Mouse (Mus musculus) adipocyte (in vitro differentiated cells): ENCODE measurements around the gene Carhsp1.

ENCODE experiments used
- DNase-seq: peaks from one replicate; pipeline ENCODE4 v3.0.0-alpha.2; 2016; ENCODE audit warnings: low spot score

The Carhsp1 gene

DNA sequence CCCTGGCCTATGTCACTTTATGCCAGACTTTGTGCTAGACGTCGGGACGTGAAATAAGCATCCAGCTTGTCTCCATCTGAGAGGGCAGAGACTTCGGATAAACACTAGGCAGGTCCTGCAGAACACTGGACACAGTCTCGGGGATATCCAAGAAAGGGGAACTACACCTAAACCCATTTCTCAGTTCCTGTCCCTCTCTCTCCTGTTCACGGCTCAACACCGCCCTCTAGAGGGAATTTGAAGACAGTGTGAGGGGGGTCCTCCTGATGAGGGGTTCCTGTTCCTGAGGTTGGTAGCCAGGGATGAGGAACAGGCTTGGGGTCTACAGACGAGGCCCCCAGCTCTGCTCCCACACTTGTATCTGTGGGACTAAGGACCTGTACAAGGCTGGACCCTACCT lies 2.2 kb upstream of the Carhsp1 start:
- peak; percentile 74 for DNase-seq

DNA sequence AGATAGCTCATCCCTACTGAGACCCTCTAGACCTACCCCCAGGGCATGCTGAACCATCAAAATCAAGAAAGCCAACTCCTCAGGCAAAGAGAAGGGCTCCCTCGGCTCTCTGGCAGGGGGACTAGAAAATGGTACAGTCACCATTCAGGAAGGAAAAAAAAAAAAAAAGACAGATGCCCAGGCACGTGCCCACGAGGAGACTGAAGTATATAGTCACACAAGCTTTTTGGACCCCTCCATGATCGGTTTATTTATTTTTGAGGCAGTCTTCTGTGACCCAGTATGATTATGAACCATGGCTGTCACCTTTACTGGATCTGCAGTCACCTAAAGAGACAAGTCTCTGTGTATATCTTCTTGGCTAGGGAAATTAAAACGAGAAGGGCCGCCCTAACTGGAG lies 1.4 kb upstream of the Carhsp1 start:
- DNase-seq: no peak

DNA sequence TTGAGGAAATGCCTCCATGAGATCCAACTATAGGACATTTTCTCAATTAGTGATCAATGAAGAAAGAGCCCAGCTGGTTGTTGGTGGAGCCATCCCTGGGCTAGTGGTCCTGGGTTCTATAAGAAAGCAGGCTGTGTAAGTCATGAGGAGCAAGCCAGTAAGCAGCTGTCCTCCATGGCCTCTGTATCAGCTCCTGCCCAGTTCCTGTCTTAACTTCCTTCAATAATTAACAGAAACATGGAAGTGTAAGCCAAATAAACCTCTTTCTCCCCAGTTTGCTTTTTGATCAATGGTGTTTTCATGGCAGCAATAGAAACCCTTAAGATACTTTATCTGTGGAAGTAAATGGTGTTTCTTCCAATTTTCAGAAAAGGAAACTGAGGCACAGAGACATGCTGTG lies 856 bp upstream of the Carhsp1 start:
- no peak for DNase-seq

DNA sequence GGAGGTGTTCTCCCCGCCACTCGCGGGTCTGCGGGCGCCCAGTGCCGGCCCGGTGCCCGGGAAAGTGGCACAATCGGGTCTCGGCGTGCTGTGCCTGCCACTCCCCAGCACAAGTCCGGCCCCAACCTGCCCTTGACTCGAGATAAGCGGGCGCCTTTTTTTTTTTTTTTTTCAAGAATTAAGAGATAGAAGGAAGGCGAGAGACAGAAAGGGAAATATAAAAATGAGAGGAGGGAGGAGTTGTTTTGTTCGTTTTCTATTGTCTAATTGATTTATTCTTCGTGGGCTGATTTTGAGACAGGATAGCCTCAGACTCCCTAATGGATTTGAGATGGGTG lies 364 bp upstream of the Carhsp1 start:
- DNase-seq: no peak

DNA sequence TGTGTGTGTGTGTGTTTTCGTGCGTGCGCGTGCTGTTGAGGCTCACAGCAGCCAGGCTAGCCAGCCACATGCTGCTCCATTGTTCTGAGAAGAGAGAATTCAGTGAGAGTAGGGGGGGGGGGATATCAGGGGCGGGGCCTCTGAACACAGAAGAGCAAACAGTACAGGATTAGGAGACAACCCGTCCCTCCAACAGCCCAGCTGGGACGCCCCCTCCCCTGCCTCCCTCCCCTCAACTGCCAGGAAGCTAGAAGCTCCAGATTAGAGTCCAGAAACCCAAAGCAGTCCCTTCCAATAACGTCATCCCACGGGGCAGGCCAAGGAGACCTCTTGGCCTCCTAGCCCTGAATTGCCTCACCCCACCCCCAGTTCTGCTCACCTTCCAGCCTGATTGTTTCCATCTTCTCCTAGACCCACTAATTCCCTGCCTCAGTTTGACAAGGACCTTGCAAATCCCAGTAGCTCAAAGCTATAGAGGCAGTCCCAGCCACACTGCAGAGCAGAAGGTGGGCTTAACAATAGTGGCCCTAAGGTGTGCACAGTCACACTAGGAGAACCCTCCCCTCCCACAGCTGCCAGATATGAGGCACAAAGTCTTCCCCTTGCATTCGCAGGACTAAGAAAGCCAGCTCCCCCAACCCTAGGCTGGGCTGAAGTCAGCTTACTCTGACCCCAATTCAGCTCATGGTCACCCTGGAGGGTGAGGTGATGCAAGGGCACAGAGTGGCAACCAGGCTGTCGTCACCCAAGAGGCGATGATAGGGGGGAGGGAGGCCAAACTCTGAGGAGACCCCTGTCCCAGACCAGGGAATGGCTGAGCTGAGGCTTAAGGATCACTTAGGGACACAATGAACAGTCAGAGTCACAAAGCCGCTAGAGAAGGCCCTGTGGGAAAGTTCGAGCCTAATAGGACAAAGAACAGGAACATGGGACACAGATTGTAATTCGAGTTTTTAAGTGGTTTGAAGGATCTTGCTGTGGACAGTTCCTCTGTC lies 1.6 kb downstream of the Carhsp1 start:
- peak; percentile 72 for DNase-seq

DNA sequence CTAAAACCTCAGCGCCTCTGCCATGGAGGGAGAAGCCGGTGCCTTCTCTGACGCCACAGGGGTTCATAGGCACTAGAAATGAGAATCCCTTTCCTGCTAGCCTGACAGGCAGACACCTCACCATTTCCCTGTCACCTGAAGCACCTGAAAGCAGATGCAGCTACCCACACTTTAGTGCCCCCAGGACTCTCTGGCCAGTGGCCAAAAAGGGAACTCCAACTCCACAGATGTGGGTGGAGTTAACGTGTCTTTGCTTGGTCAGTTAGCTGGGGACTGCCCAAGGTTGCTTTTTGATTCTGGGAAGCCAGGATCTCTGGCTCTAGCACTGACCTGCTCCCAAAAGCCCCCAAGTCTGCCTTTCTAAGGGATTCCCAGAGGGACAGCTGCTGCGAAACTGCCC lies 2.5 kb downstream of the Carhsp1 start:
- peak; percentile 34 for DNase-seq

DNA sequence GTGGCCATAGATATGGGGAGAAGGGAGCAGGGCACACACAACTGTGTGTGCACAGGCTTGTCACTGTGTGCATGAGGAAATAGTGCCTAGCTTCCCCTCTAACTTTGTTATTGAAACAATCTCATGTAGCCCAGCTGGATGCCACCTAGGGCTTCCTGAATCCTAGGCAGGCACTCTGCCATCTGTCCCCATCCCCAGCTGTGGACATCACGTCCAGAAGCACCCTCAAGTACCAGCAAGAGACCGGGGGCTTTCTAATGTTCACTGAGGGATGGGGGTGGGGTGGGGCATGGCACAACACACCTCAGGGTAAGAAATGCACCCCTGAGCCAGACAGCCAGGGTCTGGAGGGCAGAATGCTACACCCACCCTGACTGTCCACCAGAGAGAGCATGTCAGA lies 3.6 kb downstream of the Carhsp1 start:
- no peak for DNase-seq

DNA sequence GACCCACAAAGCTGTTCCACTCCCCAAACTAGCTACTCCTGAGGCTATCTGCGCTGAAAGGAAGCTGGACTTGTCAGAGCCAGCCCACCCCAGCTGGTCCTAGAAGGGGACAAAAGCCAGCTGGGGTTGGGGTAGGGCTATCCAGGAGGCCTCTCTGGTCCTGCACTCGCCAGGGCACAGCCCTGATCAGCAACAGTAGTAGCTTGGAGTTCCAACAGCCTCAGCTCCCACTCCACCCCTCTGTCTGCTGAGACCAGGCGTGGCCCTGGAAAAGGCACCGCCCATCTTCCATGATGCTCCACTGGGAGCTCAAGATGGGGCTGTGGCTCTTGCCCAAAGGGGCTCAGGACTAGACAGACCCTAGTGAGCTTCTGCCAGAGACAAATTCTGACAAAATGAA lies 4.1 kb downstream of the Carhsp1 start:
- DNase-seq: no peak

DNA sequence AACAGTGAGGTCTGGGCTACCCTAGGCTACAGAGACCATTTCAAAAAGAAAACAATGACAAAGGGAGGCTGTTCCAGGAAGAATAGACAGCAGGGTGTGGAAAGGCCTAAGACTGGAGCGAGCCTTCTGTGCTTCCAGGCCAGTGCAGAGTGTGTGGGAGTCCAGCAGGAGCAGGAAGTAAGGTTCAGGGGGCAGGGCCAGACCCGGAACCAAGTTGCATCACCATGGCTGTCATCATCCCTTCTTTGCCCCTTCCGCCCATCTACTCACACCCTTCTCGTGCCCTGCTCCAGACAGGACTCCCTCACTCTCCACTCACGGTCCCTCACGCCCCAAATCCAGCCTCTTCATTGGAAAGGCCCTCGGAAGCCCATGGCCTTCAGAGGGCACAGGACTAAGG lies 4.7 kb downstream of the Carhsp1 start:
- peak; percentile 53 for DNase-seq

DNA sequence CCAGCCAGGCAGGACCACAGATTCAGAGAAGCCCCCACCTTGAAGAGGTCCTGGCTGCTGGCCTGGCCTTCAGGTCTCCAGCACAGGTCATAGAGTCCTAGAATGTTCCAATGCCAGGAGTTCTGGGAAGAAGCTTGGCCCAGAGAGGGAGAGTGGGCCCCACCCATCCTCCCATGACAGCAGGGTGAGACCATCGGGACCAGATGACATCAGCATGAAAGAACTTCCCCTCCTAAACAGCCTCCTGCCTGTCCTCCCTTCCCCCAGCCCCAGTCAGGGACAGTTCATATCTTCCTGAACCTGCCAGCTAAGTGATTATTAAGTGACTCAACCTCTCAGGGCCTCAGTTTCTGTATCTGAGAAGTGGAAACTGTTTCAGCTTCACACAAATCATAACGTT lies 5.5 kb downstream of the Carhsp1 start:
- DNase-seq: no peak

DNA sequence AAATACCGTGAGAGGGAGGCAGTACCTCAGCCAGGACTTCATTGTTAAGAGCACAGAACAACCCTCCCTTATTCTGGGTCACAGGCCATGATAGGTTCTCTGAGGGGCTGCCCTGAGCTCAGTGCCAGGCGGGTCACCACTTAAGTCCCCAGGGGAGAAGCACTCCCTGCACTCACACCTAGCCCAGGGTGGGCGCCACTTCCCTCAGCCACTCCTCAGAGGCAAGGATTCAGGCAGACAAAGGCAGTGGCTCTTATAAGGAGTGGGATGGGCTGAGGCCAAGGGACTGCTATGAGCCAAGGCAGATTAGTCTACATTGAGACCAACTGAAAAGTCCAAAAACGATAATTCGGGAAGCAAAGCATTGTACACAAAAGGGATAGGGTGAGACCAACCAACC lies 6.6 kb downstream of the Carhsp1 start:
- DNase-seq: no peak

DNA sequence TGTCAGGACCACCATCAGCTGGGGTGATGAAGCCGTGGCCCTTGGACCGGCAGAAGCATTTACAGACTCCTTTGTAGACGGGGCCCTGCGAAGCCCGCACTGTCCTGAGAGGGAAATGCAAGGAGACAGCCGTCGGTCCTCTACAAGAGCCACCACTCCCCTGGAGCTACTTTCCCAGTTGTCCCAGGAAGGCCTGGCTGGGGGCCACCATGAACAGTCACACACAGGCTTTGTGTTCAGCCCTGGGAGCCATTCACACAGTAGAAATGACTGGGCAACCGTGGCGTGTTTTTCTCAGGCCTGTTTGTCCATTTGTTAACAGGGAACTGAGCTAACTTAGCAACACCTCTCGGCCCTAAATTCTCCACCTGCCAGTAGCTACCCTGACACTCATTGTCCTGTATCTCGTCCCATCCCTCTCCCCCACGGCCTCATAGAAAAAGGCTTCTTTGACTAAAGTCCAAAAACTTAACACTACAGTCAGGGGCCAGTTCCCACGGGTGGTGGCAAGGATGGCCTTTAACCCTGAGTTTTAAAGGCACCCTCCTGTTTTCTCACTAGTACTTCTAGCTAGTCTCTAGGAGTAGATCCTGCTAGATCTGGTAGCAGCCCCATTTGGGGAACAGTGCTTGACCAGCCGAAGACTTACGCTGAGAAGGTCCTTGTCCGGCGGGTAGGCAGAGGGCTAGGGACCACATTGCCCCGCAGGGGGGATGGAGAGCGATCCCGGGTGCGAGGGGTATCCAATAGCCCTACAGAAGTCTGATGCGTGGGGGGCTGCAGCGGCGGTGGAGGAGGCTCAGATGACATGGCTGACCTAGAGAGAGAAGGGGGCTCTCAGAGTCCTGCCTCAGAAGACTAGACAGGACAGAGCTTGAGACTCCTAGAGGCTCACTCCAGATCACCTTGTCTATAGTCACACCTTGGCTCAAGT lies 8.1 kb downstream of the Carhsp1 start:
- DNase-seq: no peak

DNA sequence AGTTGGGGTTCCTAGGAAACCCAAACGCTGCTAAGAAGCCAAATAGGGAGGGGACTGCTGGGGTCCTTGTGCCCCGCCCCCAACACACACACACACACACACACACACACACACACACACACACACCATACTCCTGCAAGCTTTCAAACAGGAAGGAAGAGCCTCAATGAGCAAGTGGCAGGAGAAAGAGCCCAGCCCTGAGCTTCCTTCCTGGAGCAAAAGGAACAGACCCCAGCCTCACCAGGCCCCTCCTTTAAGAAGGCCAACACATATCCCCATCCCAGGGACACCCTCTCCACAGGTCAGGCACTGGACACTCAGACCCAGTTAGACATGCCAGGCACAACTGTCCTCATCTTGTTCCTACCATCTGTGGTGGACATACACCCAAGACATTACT lies 8.9 kb downstream of the Carhsp1 start:
- DNase-seq: no peak

DNA sequence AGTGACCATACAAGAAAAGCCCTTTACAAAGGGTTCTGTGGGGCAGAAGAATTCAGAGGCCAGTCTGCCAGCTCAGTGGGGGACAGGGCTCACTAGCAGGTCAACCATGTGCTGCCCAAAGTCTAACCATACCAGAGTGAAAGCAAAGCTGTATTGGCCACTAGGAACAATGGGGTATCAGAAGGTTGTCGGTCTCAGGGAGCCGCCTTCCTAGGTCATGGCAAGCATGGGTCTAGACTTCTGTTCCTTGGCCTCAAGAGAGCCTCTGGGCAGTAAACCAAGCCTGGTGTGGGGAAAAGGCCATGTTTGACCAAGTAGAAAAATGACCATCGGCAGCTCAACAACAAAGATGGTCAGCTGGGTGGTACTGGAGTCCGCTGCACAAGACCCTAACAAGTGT lies 13.2 kb downstream of the Carhsp1 start:
- peak; percentile 94 for DNase-seq

DNA sequence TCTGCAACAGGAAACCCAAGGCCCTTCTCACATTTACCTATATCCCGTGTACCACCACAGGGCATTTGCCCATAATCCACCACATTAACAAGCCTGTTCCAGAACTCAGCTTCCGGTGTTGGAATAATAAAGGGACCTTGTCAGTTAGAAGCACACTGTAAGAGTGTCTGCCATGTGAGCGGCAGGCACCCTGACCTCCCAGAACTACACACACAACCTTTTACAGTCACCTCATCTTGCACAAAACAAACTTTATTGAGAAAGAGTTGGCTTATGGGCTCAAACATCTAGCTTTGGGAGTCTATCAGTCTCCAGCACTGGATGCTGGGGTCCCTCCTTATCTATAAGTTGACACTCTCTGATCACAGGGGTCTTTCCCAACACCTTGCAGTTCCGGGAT lies 13.6 kb downstream of the Carhsp1 start:
- peak; percentile 50 for DNase-seq

DNA sequence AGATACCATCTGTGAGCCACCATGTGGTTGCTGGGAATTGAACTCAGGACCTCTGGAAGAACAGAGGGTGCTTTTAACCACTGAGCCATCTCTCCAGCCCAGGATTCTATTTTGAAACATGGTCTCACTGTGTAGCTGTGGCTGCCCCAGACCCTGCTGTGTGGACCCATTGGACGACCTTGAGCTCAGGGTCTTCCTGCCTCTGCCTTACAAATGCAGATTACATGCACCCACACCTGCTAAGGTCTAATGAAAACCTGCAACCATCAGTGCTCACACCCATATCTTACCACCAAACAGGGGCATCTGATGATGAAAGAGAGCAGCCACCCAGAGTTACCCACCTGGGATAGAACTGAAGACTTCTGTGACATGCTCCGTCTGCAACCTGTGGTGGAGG lies 15.7 kb downstream of the Carhsp1 start:
- no peak for DNase-seq

DNA sequence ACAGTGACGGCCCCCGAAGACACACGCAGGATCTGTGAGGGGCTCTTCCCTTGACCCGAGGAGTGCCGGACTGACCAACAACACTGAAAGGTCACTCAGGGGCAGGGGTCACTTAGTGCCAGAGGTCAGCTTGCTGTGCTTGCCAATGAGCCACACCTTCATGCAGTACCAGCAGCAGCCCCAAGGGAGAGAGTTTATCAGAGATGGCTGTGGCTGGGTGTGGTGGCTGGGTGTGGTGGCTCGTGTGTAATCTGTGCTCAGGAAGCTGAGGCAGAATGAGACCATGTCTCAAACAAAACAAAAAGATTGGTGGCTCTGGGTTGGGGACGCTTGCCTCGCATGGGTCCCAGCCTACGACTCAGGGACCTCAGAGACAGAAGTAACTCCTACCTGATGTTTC lies 16.4 kb downstream of the Carhsp1 start:
- no peak for DNase-seq

DNA sequence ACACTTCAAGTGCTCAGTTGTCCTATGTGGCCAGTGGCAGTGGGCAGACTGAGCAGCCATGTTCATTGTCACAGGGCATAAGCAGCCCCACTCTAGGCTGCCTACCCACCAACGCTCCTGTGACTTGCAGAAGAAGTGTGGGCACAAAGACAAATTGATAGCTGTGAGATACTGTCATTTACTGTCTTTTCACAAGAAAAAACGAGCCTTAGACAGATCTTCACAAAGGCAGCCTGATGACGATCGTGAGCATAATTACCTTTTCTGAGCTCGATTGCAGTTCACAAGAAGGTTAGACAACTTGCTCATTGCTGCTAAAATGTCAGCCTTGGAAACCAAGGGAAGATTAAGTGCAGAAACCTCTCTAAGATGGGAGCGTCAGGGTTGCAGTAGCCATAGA lies 16.8 kb downstream of the Carhsp1 start:
- no peak for DNase-seq

DNA sequence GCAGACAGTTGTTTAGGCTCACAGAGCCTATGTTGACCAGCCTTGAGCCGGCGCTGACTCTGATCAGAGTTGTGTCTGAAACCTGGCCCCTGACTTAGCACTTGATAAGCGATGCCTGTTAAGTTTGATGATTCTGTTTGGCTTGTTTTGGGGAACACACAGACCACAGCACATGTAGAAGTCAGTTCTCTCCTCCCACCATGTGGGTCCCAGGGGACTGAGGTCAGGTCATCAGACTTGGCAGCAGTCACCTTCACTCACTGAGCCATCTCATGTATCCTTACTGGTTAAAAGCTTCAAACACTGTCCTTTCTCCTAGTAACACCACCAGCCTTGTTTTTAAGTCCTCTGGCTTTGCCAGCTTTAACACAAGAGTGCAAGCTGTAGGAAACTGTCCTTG lies 21.9 kb downstream of the Carhsp1 start:
- DNase-seq: peak; percentile 80

DNA sequence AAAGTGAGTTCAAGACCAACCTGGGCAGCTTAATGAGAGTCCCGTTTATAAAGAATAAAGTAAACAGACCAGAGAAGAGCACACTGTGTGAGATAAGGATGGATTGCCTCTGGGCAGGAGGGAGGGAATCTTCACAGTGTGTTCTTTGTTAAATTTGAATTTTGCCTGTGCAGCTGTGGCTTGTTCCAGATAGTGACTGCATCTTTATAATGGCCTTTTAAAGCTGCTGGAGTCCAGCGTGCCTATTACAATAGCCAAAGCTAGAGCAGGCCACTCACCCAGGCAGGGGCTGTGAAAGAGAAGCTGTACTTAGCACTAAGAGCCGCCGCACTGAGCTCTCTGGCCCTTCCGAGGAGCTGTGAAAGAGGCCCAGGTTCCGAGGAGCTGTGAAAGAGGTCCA lies 26.4 kb downstream of the Carhsp1 start:
- no peak for DNase-seq

DNA sequence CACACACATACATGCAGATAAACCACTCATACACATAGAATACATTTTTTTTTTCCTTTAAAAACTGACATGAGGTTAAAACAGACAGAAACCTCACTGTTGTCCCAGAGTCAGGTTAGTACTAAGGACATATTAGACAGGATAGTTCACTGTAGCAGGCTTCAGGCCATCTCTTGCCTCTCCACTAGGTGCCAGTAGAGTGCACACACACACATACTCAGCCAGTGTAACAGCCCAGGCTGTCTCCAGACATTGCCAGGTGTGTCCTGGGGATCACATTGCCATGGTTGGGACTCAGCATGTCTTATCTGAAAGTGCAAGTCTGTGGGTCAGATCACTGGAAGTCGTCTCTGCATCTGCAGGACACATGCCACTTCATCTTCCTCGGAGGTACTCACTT lies 28.1 kb downstream of the Carhsp1 start:
- peak; percentile 78 for DNase-seq

DNA sequence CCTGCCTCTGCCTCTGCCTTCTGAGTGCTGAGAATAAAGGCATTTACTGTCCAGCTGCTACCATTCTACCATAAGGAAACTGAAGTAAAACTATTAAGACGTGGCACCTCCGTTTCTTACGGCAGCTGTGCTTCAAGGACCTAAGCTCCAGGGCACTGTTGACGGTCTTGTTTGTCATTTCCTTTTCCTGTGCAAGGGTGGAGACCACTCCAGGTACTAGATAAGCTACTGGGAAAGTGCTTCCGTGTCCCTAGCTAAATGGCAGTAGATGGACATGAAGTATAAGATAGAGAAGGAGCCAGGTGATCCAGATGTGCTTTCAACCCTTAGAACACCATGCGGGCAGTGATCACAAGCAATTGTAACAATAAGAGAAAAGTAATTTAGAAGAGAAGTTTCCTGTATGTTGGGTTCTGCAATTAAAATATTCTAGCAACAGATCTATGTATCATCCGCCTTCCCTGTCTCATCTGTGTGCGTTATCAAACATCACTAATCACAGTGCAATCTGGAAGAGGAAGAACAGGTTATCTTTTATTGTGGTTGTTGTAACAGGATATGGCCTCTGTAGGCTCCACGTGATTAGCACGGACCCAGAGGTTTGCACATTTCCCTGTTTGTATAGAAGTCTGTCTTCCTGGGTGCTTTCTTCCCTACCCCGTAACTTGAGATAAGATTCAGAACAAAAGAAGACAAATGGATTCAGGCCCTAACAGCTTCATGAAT lies 32.3 kb downstream of the Carhsp1 start:
- no peak for DNase-seq
